Mouse (Mus musculus) liver, embryonic 14.5 days (tissue): ENCODE data around the gene Moap1. TPM values are rescaled to one million over a fixed set of nuclear protein-coding genes. Genes with fewer than 3 reads are reported as not detected.

Experiments used
- ATAC-seq: fragments of 200-750 bp; cut with Nextera tagmentation; 2 replicates; pipeline ENCODE4 v1.8.0; 2017; ENCODE audit warnings: moderate number of reproducible peaks, mild to moderate bottlenecking, moderate library complexity; ENCODE audit not compliant: insufficient read depth
- DNase-seq, 3 experiments: peaks; one replicate each; pipeline ENCODE4 v3.0.0-alpha.2; 2012 to 2013; ENCODE audit warnings: low read depth in 3 of 3, low spot score in 3 of 3
- H3K27ac ChIP-seq: fragments of 300-500 bp; sonication (generic); 2 replicates; pipeline ENCODE4 v1.5.1; 2014; ENCODE audit warnings: moderate library complexity, mild to moderate bottlenecking, control low read depth, inconsistent platforms
- H3K27me3 ChIP-seq: fragments of 300-500 bp; sonication (generic); 2 replicates; pipeline ENCODE4 v1.6.1; 2014; ENCODE audit warnings: mild to moderate bottlenecking, low read length, moderate library complexity; ENCODE audit not compliant: control insufficient read depth, insufficient read depth
- H3K36me3 ChIP-seq: fragments of 300-500 bp; sonication (generic); replicated peaks from 2 replicates; pipeline ENCODE4 v1.6.1; 2014; ENCODE audit warnings: low read depth; ENCODE audit not compliant: control insufficient read depth, insufficient read depth
- H3K4me1 ChIP-seq, 2 experiments: fragments of 200-500 bp in 1 of 2; fragments of 300-500 bp in 1 of 2; sonication (generic) in 1 of 2; replicated peaks; 2 replicates each; pipeline ENCODE4 v1.6.1; 2012 to 2014; ENCODE audit warnings: antibody characterized with exemption in 1 of 2, inconsistent platforms in 1 of 2, low read length in 1 of 2; ENCODE audit not compliant: control insufficient read depth in 2 of 2, insufficient read depth in 2 of 2
- H3K4me2 ChIP-seq: fragments of 300-500 bp; sonication (generic); 2 replicates; pipeline ENCODE4 v1.6.1; 2014; ENCODE audit warnings: low read depth, mild to moderate bottlenecking, control low read depth, moderate library complexity
- H3K4me3 ChIP-seq, 2 experiments: fragments of 200-500 bp in 1 of 2; fragments of 300-500 bp in 1 of 2; sonication (generic) in 1 of 2; 2 replicates each; pipeline ENCODE4 v1.5.1; 2012 to 2014; ENCODE audit warnings: low read depth in 2 of 2, low read length in 2 of 2, mild to moderate bottlenecking in 2 of 2, control low read depth in 1 of 2, inconsistent platforms in 1 of 2, moderate library complexity in 1 of 2; ENCODE audit not compliant: insufficient read depth in 1 of 2
- H3K9ac ChIP-seq: fragments of 300-500 bp; sonication (generic); replicated peaks from 2 replicates; pipeline ENCODE4 v1.6.1; 2014; ENCODE audit warnings: mild to moderate bottlenecking, control low read depth, moderate library complexity
- H3K9me3 ChIP-seq: fragments of 300-500 bp; sonication (generic); 2 replicates; pipeline ENCODE4 v1.6.1; 2016; ENCODE audit warnings: low read length, mixed read lengths; ENCODE audit not compliant: control insufficient read depth
- CTCF ChIP-seq: IDR thresholded peaks from 2 replicates; pipeline ENCODE4 v1.5.1; 2016; ENCODE audit warnings: antibody characterized with exemption, low read depth, control low read depth
- EP300 ChIP-seq: IDR thresholded peaks from 2 replicates; pipeline ENCODE4 v1.6.1; 2016; ENCODE audit warnings: antibody characterized with exemption, low read depth
- WGBS: fragments of 180-500 bp; shearing (Covaris S2); extraction: QIAGEN DNeasy Blood & Tissue Kit; methylation state at CpG from one replicate; pipeline ENCODE4 v1.1.7; 2014; ENCODE audit not compliant: insufficient replicate concordance; 5-methylcytosine and 5-hydroxymethylcytosine counted together
- polyA plus RNA-seq, 2 experiments: library from polyadenylated mRNA; depleted of rRNA in 1 of 2; stranded (reverse) in 1 of 2; unstranded in 1 of 2; fragments of >200 nt; fragmentation: Nextera tagmentation in 1 of 2; extraction: Ambion mirVana in 1 of 2; gene quantifications; 2 replicates each; pipeline versions ENCODE4 v1.2.1 to v1.2.3; 2012 to 2014

The Moap1 gene
- polyA plus RNA-seq, 2 experiments: 1.8 to 6.7 TPM

GRCm38 (mm10) chr12:102757689-102758402, 14.4 kb upstream of the Moap1 start, which contains the start of the genes Gm28051, Gon7 and Ubr7:
Gene Gm28051, minus strand, starts transcription at chr12:102757765.
Gene Gon7, minus strand, starts transcription at chr12:102757803.
Gene Ubr7, plus strand, starts transcription at chr12:102757967.
- under 1% methylated on average over 73 of the region's 73 CpGs for WGBS
- ATAC-seq (peak; percentile 94), DNase-seq (peak; percentile 95 to 97 (median 97))
- Histone ChIP-seq H3K9me3 (no peaks in the 10 kb centered on the region), H3K4me3 (peak within 1 kb of the TSS; percentile 87 to 96), H3K27me3 (no peaks in the 10 kb centered on the region), H3K9ac (peak within 1 kb of the TSS; percentile 79), H3K4me2 (peak within 1 kb of the TSS; percentile 97), H3K36me3 (peaks cover 9% of the 10 kb centered on the region), H3K27ac (peak within 1 kb of the TSS; percentile 67), H3K4me1 (peaks cover 10 to 12% of the 10 kb centered on the region in 2 experiments)
- TF ChIP-seq CTCF: peak; percentile 71
- TF ChIP-seq EP300: no peak

- Histone ChIP-seq H3K4me3 (peak overlapping the region; percentile 87 to 96), H3K9me3 (no peaks in the 10 kb centered on the region), H3K4me1 (peaks cover 10 to 12% of the 10 kb centered on the region in 2 experiments), H3K27ac (peak overlapping the region; percentile 67), H3K27me3 (no peaks in the 10 kb centered on the region), H3K36me3 (peaks cover 3% of the 10 kb centered on the region), H3K4me2 (peak overlapping the region; percentile 97), H3K9ac (peak overlapping the region; percentile 79)
- DNase-seq (no peak), ATAC-seq (peak; percentile 78)
- WGBS: under 1% methylated on average over 46 of the region's 46 CpGs
- TF ChIP-seq EP300 (no peak), CTCF (no peak)
Measured at GRCm38 (mm10) chr12:102757055-102757688, 13.7 kb upstream of the Moap1 start.

GRCm38 (mm10) chr12:102756304-102756703, 12.8 kb upstream of the Moap1 start:
- 72% methylated on average over 7 of the region's 7 CpGs for WGBS
- H3K4me3 ChIP-seq: peak overlapping the region; percentile 87 to 96
- peaks cover 10 to 12% of the 10 kb centered on the region in 2 experiments for H3K4me1 ChIP-seq
- H3K4me2 ChIP-seq: peak overlapping the region; percentile 97
- H3K9me3 ChIP-seq: no peaks in the 10 kb centered on the region
- no peaks in the 10 kb centered on the region for H3K27me3 ChIP-seq
- ATAC-seq (no peak), DNase-seq (peak in 2 of 3 experiments; percentile 47 to 49)
- TF ChIP-seq CTCF (peak; percentile 67), EP300 (no peak)
- H3K27ac ChIP-seq: no peak overlapping the region
- peak overlapping the region; percentile 79 for H3K9ac ChIP-seq
- peaks cover 2% of the 10 kb centered on the region for H3K36me3 ChIP-seq

GRCm38 (mm10) chr12:102748256-102748655, 4.8 kb upstream of the Moap1 start:
- Histone ChIP-seq H3K9me3 (no peaks in the 10 kb centered on the region), H3K4me2 (no peak overlapping the region), H3K4me1 (peaks cover 3 to 11% of the 10 kb centered on the region in 2 experiments; a peak in 3 of 4 replicates), H3K9ac (no peak overlapping the region), H3K27me3 (no peaks in the 10 kb centered on the region), H3K27ac (no peak overlapping the region), H3K36me3 (peaks cover 7% of the 10 kb centered on the region), H3K4me3 (no peak overlapping the region)
- WGBS: 69% methylated on average over 3 of the region's 3 CpGs
- TF ChIP-seq EP300 (no peak), CTCF (no peak)
- ATAC-seq (no peak), DNase-seq (no peak)

- peak overlapping the region; percentile 95; the same call in 1 of the 2 replicates for H3K9ac ChIP-seq
- H3K9me3 ChIP-seq: no peaks in the 10 kb centered on the region
- WGBS: 11% methylated on average over 6 of the region's 6 CpGs
- no peaks in the 10 kb centered on the region for H3K27me3 ChIP-seq
- H3K4me1 ChIP-seq: peaks cover 13 to 22% of the 10 kb centered on the region in 2 experiments
- H3K4me3 ChIP-seq: peak overlapping the region; percentile 77 to 98
- H3K27ac ChIP-seq: peak overlapping the region; percentile 77; the same call in 1 of the 2 replicates
- TF ChIP-seq EP300 (no peak), CTCF (0 out of 2 replicates have a peak, but pooled peaks have one; percentile 3)
- peaks cover 7% of the 10 kb centered on the region for H3K36me3 ChIP-seq
- peak overlapping the region; percentile 86 for H3K4me2 ChIP-seq
- ATAC-seq (no peak), DNase-seq (peak in 1 of 3 experiments; percentile 44)
Measured at GRCm38 (mm10) chr12:102744839-102745238, 1.4 kb upstream of the Moap1 start.
